ENCODE assay signal across 12 mouse cellular contexts in genomic region chr4:129242761-129243160, GRCm38 (mm10). TPM values are rescaled to one million over a fixed set of nuclear protein-coding genes. Genes with fewer than 3 reads are reported as not detected.
DNase-seq lines count a peak whose midpoint lies in the region; ATAC-seq and TF ChIP-seq lines count a peak whose summit lies in the region.
"Had no signal": no experiment of that assay in that cellular context is flagged by ENCODE, and none has a peak within 500 bp of the region (broad histone marks: within the 10 kb centered on the region; RNA-seq: fewer than 3 reads in every experiment).

No protein-coding gene starts in this region.

- TF ChIP-seq CTCF in layer of hippocampus, adult 2 months (conservative IDR thresholded peaks at IDR 0.05): no peak

- no peak overlapping the region for H3K4me3 ChIP-seq in layer of hippocampus, adult 2 months
- H3K4me3 ChIP-seq in ES-E14 (ENCODE audit: insufficient read depth in 1 of 2, low read depth in 1 of 2, low read length in 2 of 2, poor library complexity in 1 of 2, severe bottlenecking in 1 of 2): peak overlapping the region; percentile 22 to 31; a peak in 3 of 4 replicates
- no peak overlapping the region for H3K4me3 ChIP-seq in embryonic facial prominence, embryonic 12.5 days
- H3K4me3 ChIP-seq in limb, embryonic 14.5 days (replicated peaks; ENCODE audit: low read length): no peak overlapping the region
- H3K4me3 ChIP-seq: hindbrain, embryonic 15.5 days had no signal

- DNase-seq in layer of hippocampus, adult 2 months (ENCODE audit: low spot score in 2 of 2): no peak
- DNase-seq in layer of hippocampus, postnatal 10 days (ENCODE audit: low spot score in 2 of 2): no peak
- no peak for DNase-seq in ES-E14 (ENCODE audit: low read depth, low spot score)
- DNase-seq in limb, embryonic 14.5 days (ENCODE audit: low spot score): no peak
- DNase-seq in urinary bladder, postnatal 36 days (ENCODE audit: low spot score in 2 of 2): no peak
- DNase-seq in cerebellum, adult 9-10 months: no peak
- DNase-seq: left cerebral cortex, postnatal 4 days; lung, postnatal 36 days; spleen, adult 18-20 months; thymus, postnatal 36 days had no signal

- peaks cover 31% of the 10 kb centered on the region for H3K27me3 ChIP-seq in embryonic facial prominence, embryonic 12.5 days
- peaks cover 3% of the 10 kb centered on the region; the same call in 1 of the 2 replicates for H3K27me3 ChIP-seq in limb, embryonic 14.5 days (ENCODE audit: control insufficient read depth, insufficient read depth, low read length)

- ATAC-seq in embryonic facial prominence, embryonic 12.5 days (ENCODE audit: insufficient number of reproducible peaks, insufficient read depth, low FRiP score, low TSS enrichment): no peak
- no peak for ATAC-seq in limb, embryonic 14.5 days (ENCODE audit: low FRiP score, low read depth)

- peak overlapping the region; percentile 26; the same call in 1 of the 2 replicates for H3K9ac ChIP-seq in ES-E14 (ENCODE audit: insufficient read depth, low read depth, low read length, poor library complexity, severe bottlenecking)
- no peak overlapping the region for H3K9ac ChIP-seq in embryonic facial prominence, embryonic 12.5 days
- 0 out of 2 replicates have a peak overlapping the region, but pooled peaks have one; percentile 7 for H3K9ac ChIP-seq in limb, embryonic 14.5 days (ENCODE audit: low read depth, low read length, severe bottlenecking)
- H3K9ac ChIP-seq: hindbrain, embryonic 15.5 days had no signal

- WGBS in embryonic facial prominence, embryonic 12.5 days: 23% methylated on average over 4 of the region's 4 CpGs
- 37% methylated on average over 4 of the region's 4 CpGs for WGBS in limb, embryonic 14.5 days

- TF ChIP-seq POLR2A in limb, embryonic 14.5 days (IDR thresholded peaks at IDR 0.05; ENCODE audit: borderline replicate concordance, extremely low read depth, insufficient read depth, insufficient read length): no peak

- in situ Hi-C loops in ES-E14 (cut with MboI; ENCODE audit: low sequenced_read_pairs in 2 of 2, unreplicated experiment in 2 of 2): no loop called here

- no peaks in the 10 kb centered on the region for H3K36me3 ChIP-seq in ES-E14 (ENCODE audit: control insufficient read depth, insufficient read depth, low read length, poor library complexity, severe bottlenecking)
- no peaks in the 10 kb centered on the region for H3K36me3 ChIP-seq in embryonic facial prominence, embryonic 12.5 days
- H3K36me3 ChIP-seq in limb, embryonic 14.5 days (ENCODE audit: control insufficient read depth, insufficient read depth, low read length): no peaks in the 10 kb centered on the region
- H3K36me3 ChIP-seq: hindbrain, embryonic 15.5 days had no signal

- H3K9me3 ChIP-seq in ES-E14 (ENCODE audit: control insufficient read depth, insufficient read depth, low read depth, low read length): no peaks in the 10 kb centered on the region
- no peaks in the 10 kb centered on the region for H3K9me3 ChIP-seq in embryonic facial prominence, embryonic 12.5 days
- H3K9me3 ChIP-seq in limb, embryonic 14.5 days (ENCODE audit: control insufficient read depth, low read length): no peaks in the 10 kb centered on the region
- H3K9me3 ChIP-seq: hindbrain, embryonic 15.5 days had no signal

- H3K27ac ChIP-seq in layer of hippocampus, adult 2 months: peak overlapping the region; percentile 39; the same call in 1 of the 2 replicates
- H3K27ac ChIP-seq in ES-E14 (ENCODE audit: insufficient read depth, low read depth, low read length, poor library complexity, severe bottlenecking): peak overlapping the region; percentile 69
- peak overlapping the region; percentile 83; the same call in 1 of the 2 replicates for H3K27ac ChIP-seq in embryonic facial prominence, embryonic 12.5 days
- H3K27ac ChIP-seq in limb, embryonic 14.5 days (replicated peaks; ENCODE audit: low read depth, low read length): peak overlapping the region; percentile 71
- H3K27ac ChIP-seq: hindbrain, embryonic 15.5 days had no signal

- H3K4me1 ChIP-seq in ES-E14 (ENCODE audit: control insufficient read depth in 2 of 2, insufficient read depth in 2 of 2, low read length in 2 of 2, poor library complexity in 1 of 2): peaks cover 9 to 45% of the 10 kb centered on the region in 2 experiments; a peak in 3 of 4 replicates
- H3K4me1 ChIP-seq in embryonic facial prominence, embryonic 12.5 days: peaks cover 27% of the 10 kb centered on the region
- H3K4me1 ChIP-seq in limb, embryonic 14.5 days (ENCODE audit: control insufficient read depth, insufficient read depth, low read length): peaks cover 28% of the 10 kb centered on the region

- H3K4me2 ChIP-seq in embryonic facial prominence, embryonic 12.5 days (replicated peaks): no peak overlapping the region
- H3K4me2 ChIP-seq in limb, embryonic 14.5 days (replicated peaks; ENCODE audit: low read depth, low read length, severe bottlenecking): no peak overlapping the region
- H3K4me2 ChIP-seq: hindbrain, embryonic 15.5 days had no signal

TF ChIP-seq in ES-E14, 5 proteins besides CTCF, POLR2A, EP300 and RAD21:
- TF ChIP-seq CHD2 (IDR thresholded peaks at IDR 0.05; ENCODE audit: low read depth, low read length): no peak
- no peak for TF ChIP-seq HCFC1 (IDR thresholded peaks at IDR 0.05; ENCODE audit: borderline replicate concordance, insufficient read depth, low read length)
- TF ChIP-seq ZC3H11A (IDR thresholded peaks at IDR 0.05; ENCODE audit: borderline replicate concordance, low read depth, low read length): no peak
- TF ChIP-seq ZNF384 (IDR thresholded peaks at IDR 0.05; ENCODE audit: low read depth, low read length): no peak
- no peak for TF ChIP-seq MAFK (IDR thresholded peaks at IDR 0.05; ENCODE audit: insufficient read depth, low read depth, low read length)

RNA-seq across cellular contexts. Expression of gene C77080, which starts 18.4 kb away (rescaled TPM):
- total RNA-seq in layer of hippocampus, adult 2 months (2021): 1 to 10 TPM; 6.7 to 7.4 TPM
- total RNA-seq in layer of hippocampus, postnatal 10 days (2021): 10 to 100 TPM; 11.4 to 12.1 TPM
- total RNA-seq in ES-E14 (2012; rRNA removed): 14.4 and 22.5 TPM in 2 replicates
- 5.2 and 5.6 TPM in 2 replicates for polyA plus RNA-seq in embryonic facial prominence, embryonic 12.5 days (2016; fragmentation: Nextera tagmentation; extraction: Ambion mirVana)
- 17.1 and 22.5 TPM in 2 replicates for polyA plus RNA-seq in limb, embryonic 14.5 days (2012; rRNA removed)
- polyA plus RNA-seq in limb, embryonic 14.5 days (2014; fragmentation: Nextera tagmentation; extraction: Ambion mirVana): 7.6 and 9.2 TPM in 2 replicates

RNA-seq across cellular contexts. Expression of gene Sync, which starts 44.7 kb away (rescaled TPM):
- total RNA-seq in layer of hippocampus, adult 2 months (2021): 1 to 10 TPM in 1 of 2 experiments, under 1 TPM in 1; 0.98 to 1.1 TPM
- 1 to 10 TPM; 1.6 to 1.7 TPM for total RNA-seq in layer of hippocampus, postnatal 10 days (2021)
- 2.0 and 2.1 TPM in 2 replicates for total RNA-seq in ES-E14 (2012; rRNA removed)
- polyA plus RNA-seq in embryonic facial prominence, embryonic 12.5 days (2016; fragmentation: Nextera tagmentation; extraction: Ambion mirVana): 1.1 and 1.2 TPM in 2 replicates
- 3.9 and 5.3 TPM in 2 replicates for polyA plus RNA-seq in limb, embryonic 14.5 days (2012; rRNA removed)
- polyA plus RNA-seq in limb, embryonic 14.5 days (2014; fragmentation: Nextera tagmentation; extraction: Ambion mirVana): 4.6 and 6.1 TPM in 2 replicates

RNA-seq across cellular contexts. Expression of gene Yars, which starts 53.2 kb away (rescaled TPM):
- total RNA-seq in layer of hippocampus, adult 2 months (2021): 10 to 100 TPM; 93.4 to 95.1 TPM
- total RNA-seq in layer of hippocampus, postnatal 10 days (2021): 100 to 1,000 TPM in 1 of 2 experiments, 10 to 100 TPM in 1; 99.0 to 109 TPM
- 125 and 136 TPM in 2 replicates for total RNA-seq in ES-E14 (2012; rRNA removed)
- polyA plus RNA-seq in embryonic facial prominence, embryonic 12.5 days (2016; fragmentation: Nextera tagmentation; extraction: Ambion mirVana): 90.2 and 91.4 TPM in 2 replicates
- 37.7 and 50.3 TPM in 2 replicates for polyA plus RNA-seq in limb, embryonic 14.5 days (2012; rRNA removed)
- 78.7 and 79.5 TPM in 2 replicates for polyA plus RNA-seq in limb, embryonic 14.5 days (2014; fragmentation: Nextera tagmentation; extraction: Ambion mirVana)

RNA-seq across cellular contexts. Expression of gene S100pbp, which starts 53.2 kb away (rescaled TPM):
- 10 to 100 TPM; 33.6 to 36.0 TPM for total RNA-seq in layer of hippocampus, adult 2 months (2021)
- total RNA-seq in layer of hippocampus, postnatal 10 days (2021): 10 to 100 TPM; 36.8 to 37.0 TPM
- 25.5 and 25.7 TPM in 2 replicates for total RNA-seq in ES-E14 (2012; rRNA removed)
- 27.9 and 28.7 TPM in 2 replicates for polyA plus RNA-seq in embryonic facial prominence, embryonic 12.5 days (2016; fragmentation: Nextera tagmentation; extraction: Ambion mirVana)
- polyA plus RNA-seq in limb, embryonic 14.5 days (2012; rRNA removed): 59.9 and 67.7 TPM in 2 replicates
- polyA plus RNA-seq in limb, embryonic 14.5 days (2014; fragmentation: Nextera tagmentation; extraction: Ambion mirVana): 14.9 and 19.9 TPM in 2 replicates

Comparison
In these comparisons a context has a peak if more than half of its experiments do, and no peak if none do; other contexts are left out.
1. H3K4me3 ChIP-seq: peak in ES-E14 (2 of 2); none in layer of hippocampus, adult 2 months (single experiment), embryonic facial prominence, embryonic 12.5 days (single experiment) and limb, embryonic 14.5 days (single experiment).
2. Peak in every context shown above with its lines, with median percentiles within 50 percentile points of each other: H3K27ac ChIP-seq.